Mouse (Mus musculus): ENCODE measurements at regions not wholly inside any gene's neighbourhood (a gene's known extent, or its start where the extent isn't known, plus 50 kb on each side); places are given as distances from the start of the nearest gene placed in this dataset.
A peak's percentile ranks its signal among the peaks of the same experiment; 100 is the strongest.

DNA sequence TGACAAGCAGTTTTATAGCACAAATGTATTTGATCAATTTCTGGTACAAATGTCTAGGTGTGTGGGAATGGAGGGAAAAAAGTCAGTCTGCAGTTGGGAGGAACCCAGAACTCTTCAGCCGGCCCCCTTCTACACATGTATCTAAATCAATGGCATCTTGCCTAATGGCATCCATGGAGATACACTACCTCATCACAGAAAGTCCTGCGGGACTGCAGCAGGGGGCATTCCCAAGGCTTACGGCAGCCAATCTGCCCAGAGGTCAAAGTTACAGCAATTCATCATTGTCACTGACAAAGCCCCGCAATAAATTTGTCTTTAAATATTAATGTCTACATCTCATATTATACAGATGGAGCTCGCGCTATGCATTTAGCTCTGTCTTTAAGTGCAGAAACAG lies 135.7 kb upstream of the Arhgap5 start:
- H3K27ac ChIP-seq (replicated peaks) = no peak overlapping the region
- 80% methylated on average over 6 of the region's 6 CpGs for WGBS
- H3K27me3 ChIP-seq = no peaks in the 10 kb centered on the region
- no peak overlapping the region for H3K4me2 ChIP-seq (replicated peaks)
- no peaks in the 10 kb centered on the region for H3K36me3 ChIP-seq
- no peak overlapping the region for H3K4me3 ChIP-seq
- H3K4me1 ChIP-seq = no peaks in the 10 kb centered on the region
- no peak for ATAC-seq (replicated peaks)
- no peak overlapping the region for H3K9ac ChIP-seq (replicated peaks)
- no peaks in the 10 kb centered on the region for H3K9me3 ChIP-seq

DNA sequence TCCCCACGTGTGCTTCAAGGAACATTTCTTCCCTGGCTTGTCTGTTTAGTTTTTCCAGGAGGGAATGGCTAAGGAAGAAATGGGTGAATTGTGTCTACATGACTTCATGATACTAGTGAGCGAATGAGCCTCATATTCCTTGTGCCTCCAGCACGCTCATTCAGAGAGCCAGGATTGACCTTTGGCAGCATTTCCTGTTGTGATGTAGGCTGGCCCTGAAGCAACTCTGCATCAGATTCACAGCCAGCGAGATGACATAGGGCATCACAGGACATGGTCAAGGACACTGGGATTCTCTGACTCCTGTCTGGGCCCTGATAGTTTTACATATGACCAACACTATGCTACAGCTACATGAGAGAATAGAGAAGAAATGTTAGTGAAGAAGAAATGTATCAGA lies 135.3 kb upstream of the Arhgap5 start:
- no peaks in the 10 kb centered on the region for H3K9me3 ChIP-seq
- ATAC-seq (replicated peaks) = no peak
- WGBS = 83% methylated on average over 4 of the region's 4 CpGs

DNA sequence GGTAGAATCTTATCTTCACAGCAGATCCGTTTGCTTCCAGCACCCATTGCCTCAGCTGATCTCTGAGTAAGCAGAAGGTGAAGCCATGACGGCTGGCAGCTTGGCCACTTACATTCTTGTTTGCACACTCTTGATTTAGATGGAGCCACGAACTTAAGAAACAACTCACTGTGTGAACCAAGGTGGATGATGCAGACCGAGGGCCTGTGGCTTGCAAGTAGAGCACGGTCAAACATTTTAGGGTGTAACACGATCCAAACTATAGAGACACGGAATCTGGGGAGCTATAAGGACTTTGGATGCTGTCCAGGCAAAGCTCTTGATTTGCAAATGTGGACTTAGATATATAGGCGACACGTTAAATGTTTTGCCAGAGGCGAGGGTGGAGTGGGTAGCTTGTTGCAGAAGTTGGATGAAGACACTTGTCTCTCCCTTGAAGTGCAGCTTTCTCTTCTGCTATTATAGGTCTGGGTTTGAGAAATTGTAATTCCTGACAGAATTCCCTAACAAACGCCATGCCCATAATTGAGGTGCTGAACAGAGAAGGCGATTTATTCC lies 133.5 kb upstream of the Arhgap5 start:
- Histone ChIP-seq H3K9me3 (no peaks in the 10 kb centered on the region), H3K27me3 (no peaks in the 10 kb centered on the region), H3K9ac (replicated peaks) (no peak overlapping the region), H3K36me3 (no peaks in the 10 kb centered on the region), H3K4me1 (no peaks in the 10 kb centered on the region; the same call in 1 of the 2 replicates), H3K4me2 (replicated peaks) (no peak overlapping the region), H3K4me3 (no peak overlapping the region), H3K27ac (replicated peaks) (no peak overlapping the region)
- 78% methylated on average over 12 of the region's 12 CpGs for WGBS
- no peak for ATAC-seq (replicated peaks)

More for the DNA sequence above, 135.3 kb upstream of the Arhgap5 start:
- Histone ChIP-seq H3K4me1 (no peaks in the 10 kb centered on the region), H3K27me3 (no peaks in the 10 kb centered on the region), H3K4me3 (no peak overlapping the region), H3K27ac (replicated peaks) (no peak overlapping the region), H3K4me2 (replicated peaks) (no peak overlapping the region), H3K36me3 (no peaks in the 10 kb centered on the region), H3K9ac (replicated peaks) (no peak overlapping the region)

DNA sequence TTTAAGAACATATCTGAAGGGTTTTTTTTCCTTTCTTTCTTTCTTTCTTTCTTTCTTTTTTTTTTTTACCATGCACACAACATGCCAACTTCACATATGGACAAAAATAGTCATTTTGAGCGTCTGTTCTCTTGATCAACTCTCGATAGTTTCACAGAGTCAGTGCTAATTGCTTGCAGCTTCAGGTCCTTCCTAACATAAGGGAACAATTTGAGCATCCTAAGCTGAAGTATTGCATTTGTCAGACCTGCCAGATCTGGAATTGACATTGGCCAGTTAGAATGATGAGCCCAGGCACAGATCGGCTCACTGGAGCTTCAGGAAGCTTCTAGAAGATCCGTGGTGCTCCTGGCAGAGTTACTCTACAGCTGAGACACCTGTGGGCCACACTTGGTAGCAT lies 128.7 kb upstream of the Arhgap5 start:
- Histone ChIP-seq H3K4me3 (no peak overlapping the region), H3K4me2 (replicated peaks) (no peak overlapping the region), H3K27ac (replicated peaks) (no peak overlapping the region), H3K36me3 (no peaks in the 10 kb centered on the region), H3K9ac (replicated peaks) (no peak overlapping the region), H3K9me3 (no peaks in the 10 kb centered on the region), H3K4me1 (no peaks in the 10 kb centered on the region; the same call in 1 of the 2 replicates), H3K27me3 (no peaks in the 10 kb centered on the region)
- WGBS = 81% methylated on average over 4 of the region's 4 CpGs
- no peak for ATAC-seq (replicated peaks)

DNA sequence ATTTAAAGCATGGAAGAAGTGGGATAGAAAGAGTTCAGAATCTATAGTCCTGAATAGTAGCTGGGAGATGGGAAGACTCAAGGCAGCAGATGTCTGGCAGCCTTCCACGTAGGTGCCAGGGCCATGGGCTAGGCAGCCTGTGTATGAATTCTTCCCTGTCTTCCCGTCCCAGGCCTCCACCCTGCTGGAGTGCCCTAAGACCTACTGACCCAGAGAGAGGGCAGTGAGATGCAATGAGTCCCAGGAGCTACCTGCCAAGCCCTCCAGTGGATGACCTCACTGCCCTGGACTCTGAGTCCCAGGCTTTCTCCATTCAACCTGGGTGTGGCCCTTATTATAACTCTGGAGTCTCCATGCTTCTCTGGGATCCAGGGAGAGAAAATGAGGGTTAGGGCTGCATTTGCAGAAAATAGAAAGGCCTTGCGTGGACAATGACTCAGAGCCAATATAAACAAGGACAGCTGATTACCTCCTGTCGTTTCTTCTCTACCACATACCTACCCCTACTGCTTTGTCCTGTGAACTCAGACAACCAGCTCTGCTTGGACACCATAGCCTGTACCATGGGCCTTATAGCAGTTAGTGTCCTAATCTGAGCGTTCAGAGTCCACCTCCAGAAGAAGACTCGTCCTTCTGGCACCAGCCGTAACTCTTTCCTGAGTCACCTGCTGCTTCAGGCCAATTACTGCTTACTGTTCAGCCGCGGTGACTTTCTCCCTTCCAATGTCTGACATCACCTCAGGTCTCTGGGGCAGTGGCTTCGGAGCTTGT lies 126.9 kb upstream of the Arhgap5 start:
- no peaks in the 10 kb centered on the region for H3K9me3 ChIP-seq

DNA sequence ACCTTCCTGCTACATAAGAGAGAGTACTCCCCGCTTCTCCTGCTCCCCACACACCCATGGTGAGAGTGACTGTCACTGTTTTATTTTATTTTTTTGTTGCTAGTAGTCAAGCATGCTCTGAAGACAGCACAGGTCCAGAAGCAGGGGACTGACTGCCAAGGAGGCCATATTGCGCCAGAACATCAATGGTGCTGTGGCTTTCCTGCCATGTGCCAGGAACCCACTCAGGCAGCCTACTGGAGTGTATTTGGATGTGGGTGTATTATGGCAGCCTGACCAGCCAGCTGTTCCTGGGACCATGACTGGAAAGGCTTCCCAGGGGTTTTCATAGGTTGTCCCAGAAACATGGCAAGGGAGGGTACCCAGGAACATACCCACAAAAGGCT lies 126.3 kb upstream of the Arhgap5 start:
- H3K27me3 ChIP-seq = no peaks in the 10 kb centered on the region
- H3K27ac ChIP-seq (replicated peaks) = no peak overlapping the region
- no peaks in the 10 kb centered on the region for H3K9me3 ChIP-seq
- 87% methylated on average over 2 of the region's 2 CpGs for WGBS
- no peaks in the 10 kb centered on the region for H3K36me3 ChIP-seq
- H3K4me3 ChIP-seq = no peak overlapping the region
- H3K9ac ChIP-seq (replicated peaks) = no peak overlapping the region
- ATAC-seq (replicated peaks) = no peak
- H3K4me2 ChIP-seq (replicated peaks) = no peak overlapping the region
- H3K4me1 ChIP-seq = peaks cover 13% of the 10 kb centered on the region

More for the DNA sequence above, 126.9 kb upstream of the Arhgap5 start:
- H3K4me3 ChIP-seq = no peak overlapping the region
- no peak for ATAC-seq (replicated peaks)
- no peak overlapping the region for H3K27ac ChIP-seq (replicated peaks)
- no peak overlapping the region for H3K9ac ChIP-seq (replicated peaks)
- H3K4me1 ChIP-seq = peaks cover 8% of the 10 kb centered on the region
- H3K27me3 ChIP-seq = no peaks in the 10 kb centered on the region
- 84% methylated on average over 10 of the region's 10 CpGs for WGBS
- H3K4me2 ChIP-seq (replicated peaks) = no peak overlapping the region
- H3K36me3 ChIP-seq = no peaks in the 10 kb centered on the region

DNA sequence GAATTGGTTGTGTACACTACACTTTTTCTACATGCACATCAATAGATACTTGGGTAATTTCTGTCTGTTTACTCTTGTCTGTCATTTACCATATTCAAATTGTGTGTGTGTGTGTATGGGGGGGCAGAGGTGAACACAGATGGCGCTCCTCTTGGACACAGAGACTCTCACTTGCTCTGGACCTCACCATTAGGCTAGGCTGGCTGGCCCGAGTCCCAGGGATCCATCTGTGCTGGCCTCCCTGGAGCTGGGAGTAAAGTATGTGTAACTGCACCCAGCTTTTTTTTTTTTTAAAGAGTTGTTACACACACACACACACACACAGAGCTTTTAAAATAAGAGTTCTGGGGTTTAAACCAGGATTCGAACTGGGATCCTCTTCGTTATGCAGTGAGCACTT lies 124.5 kb upstream of the Arhgap5 start:
- no peaks in the 10 kb centered on the region for H3K36me3 ChIP-seq
- no peak overlapping the region for H3K4me3 ChIP-seq
- no peaks in the 10 kb centered on the region for H3K27me3 ChIP-seq
- H3K27ac ChIP-seq (replicated peaks) = no peak overlapping the region
- WGBS = 74% methylated on average over 4 of the region's 4 CpGs
- H3K4me1 ChIP-seq = peaks cover 17% of the 10 kb centered on the region
- no peak for ATAC-seq (replicated peaks)
- H3K9me3 ChIP-seq = no peaks in the 10 kb centered on the region
- no peak overlapping the region for H3K9ac ChIP-seq (replicated peaks)
- H3K4me2 ChIP-seq (replicated peaks) = no peak overlapping the region

DNA sequence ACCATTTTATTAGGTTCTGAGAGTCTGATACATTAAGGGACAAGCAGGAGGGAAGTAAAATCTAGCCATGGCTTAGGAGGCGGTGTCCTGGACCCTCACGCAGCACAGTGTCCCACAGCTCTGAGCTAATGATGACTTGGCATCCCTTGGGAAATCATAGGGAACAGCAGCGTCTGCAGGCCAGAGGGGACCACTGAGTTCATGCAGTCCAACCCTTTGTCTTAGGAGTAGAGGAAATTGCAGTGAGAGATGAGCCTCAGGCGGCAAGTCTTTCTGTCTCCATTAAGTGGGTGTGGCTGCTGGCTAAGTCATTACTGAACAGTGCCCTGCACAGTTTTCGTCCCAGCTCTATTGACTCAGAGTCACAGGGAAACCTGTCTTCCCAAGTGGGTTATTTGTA lies 123.8 kb upstream of the Arhgap5 start:
- Histone ChIP-seq H3K36me3 (no peaks in the 10 kb centered on the region), H3K4me3 (no peak overlapping the region), H3K27me3 (no peaks in the 10 kb centered on the region), H3K27ac (replicated peaks) (no peak overlapping the region), H3K9me3 (no peaks in the 10 kb centered on the region), H3K4me2 (replicated peaks) (no peak overlapping the region), H3K9ac (replicated peaks) (no peak overlapping the region), H3K4me1 (peaks cover 17% of the 10 kb centered on the region)
- WGBS = 59% methylated on average over 5 of the region's 5 CpGs
- ATAC-seq (replicated peaks) = no peak

DNA sequence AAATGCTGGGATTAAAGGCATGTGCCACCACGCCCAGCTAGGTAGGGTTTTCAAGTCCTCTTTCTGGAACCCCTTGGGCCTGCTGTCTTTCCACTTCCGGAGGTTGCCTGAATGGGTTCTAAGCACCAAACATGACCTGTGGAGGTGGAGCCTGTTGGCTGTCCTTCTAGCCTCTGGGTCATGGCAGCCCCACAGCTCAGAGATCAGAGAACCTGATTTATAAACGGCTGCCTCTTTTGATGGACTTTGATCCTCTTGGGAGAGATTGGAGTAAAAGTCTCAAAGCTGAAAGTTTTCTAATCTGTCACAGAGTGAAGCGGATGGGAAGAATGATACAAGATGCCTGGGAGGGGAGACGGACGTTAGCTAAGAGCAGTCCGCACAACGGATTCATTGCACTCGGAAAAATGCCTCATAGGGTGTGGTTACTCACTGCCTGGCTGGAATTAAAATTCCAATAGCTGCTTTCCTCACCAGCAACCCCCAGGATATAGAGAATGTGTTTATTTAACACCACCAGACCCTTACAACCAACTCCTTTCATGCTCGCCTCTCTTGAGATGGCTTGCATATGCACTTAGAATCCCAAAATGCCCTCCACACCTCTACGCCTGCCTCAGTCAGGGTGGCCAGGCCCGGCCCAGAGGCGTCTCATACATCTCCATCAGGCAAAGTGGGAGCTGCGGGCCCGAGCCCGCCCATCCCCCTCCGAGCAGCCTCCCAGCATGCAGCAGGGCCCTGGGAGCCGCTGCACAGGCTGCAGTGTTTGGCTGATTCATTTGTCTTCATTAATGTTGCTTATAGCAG lies 122.4 kb upstream of the Arhgap5 start:
- WGBS = 47% methylated on average over 18 of the region's 18 CpGs
- ATAC-seq (replicated peaks) = peak; percentile 84
- no peak overlapping the region for H3K27ac ChIP-seq (replicated peaks)
- H3K9me3 ChIP-seq = no peaks in the 10 kb centered on the region
- no peaks in the 10 kb centered on the region for H3K36me3 ChIP-seq
- H3K4me1 ChIP-seq = peaks cover 17% of the 10 kb centered on the region
- H3K27me3 ChIP-seq = no peaks in the 10 kb centered on the region
- no peak overlapping the region for H3K4me2 ChIP-seq (replicated peaks)
- no peak overlapping the region for H3K9ac ChIP-seq (replicated peaks)
- no peak overlapping the region for H3K4me3 ChIP-seq

DNA sequence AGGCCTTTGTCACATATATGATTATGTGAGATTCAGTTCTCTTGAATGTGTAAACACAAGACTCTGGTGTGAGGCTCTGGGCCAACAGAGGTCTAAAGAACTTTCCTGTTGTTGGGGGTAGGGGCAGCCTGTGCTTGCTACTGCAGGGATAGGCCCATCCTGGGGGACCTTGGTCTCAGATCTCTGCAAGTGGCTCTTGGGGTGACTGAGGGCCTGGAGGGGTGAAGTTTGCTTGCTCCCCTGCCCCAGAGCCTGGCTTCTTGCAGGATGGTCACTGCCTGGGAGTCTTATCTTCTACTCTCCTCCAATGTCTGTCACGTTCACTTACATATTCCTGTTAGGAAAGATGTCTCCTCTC lies 121.8 kb upstream of the Arhgap5 start:
- Histone ChIP-seq H3K9ac (replicated peaks) (no peak overlapping the region), H3K4me1 (peaks cover 17% of the 10 kb centered on the region), H3K4me3 (no peak overlapping the region), H3K36me3 (no peaks in the 10 kb centered on the region), H3K9me3 (no peaks in the 10 kb centered on the region), H3K4me2 (replicated peaks) (no peak overlapping the region), H3K27me3 (no peaks in the 10 kb centered on the region), H3K27ac (replicated peaks) (no peak overlapping the region)
- WGBS = 86% methylated on average over 1 of the region's 1 CpGs
- peak; percentile 23 for ATAC-seq (replicated peaks)

DNA sequence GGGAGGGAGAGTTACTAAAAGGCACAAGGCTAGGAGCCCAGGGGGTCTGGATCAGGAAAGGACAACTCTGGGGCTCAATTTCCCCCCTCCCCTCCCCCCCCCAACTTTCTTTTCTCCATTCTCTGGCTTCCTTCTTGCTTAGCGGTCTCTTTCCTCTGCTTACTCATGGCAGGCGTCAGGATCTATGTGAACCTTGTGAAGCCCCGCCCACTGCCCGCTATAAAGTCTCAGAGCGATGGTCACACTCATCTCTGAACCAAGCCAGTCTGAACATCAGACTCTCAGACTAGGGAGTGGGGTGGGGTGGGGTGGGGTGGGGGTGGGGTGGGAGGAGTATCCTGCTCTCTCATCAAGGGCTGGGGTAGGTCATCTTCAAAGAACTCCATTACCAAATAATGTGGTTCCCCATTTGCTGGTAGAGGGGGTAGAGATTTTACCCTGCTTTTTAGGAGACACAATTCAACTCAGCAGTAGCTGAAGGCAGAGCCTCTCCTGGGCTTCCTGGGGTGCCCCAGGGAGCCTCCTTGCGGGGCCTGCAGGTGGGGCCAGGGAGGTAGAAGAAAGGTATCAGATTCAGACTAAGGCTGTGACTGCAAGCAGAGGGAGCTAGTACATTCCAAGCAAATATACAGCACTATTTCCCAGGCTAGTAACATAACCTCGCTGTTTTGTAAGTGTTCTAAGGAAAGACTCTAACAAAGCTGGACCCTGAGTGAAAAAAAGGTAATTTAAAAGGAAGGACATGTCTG lies 120.8 kb upstream of the Arhgap5 start:
- Histone ChIP-seq H3K4me1 (peaks cover 17% of the 10 kb centered on the region), H3K9me3 (no peaks in the 10 kb centered on the region), H3K9ac (replicated peaks) (no peak overlapping the region), H3K36me3 (no peaks in the 10 kb centered on the region), H3K4me2 (replicated peaks) (no peak overlapping the region), H3K4me3 (no peak overlapping the region), H3K27ac (replicated peaks) (no peak overlapping the region), H3K27me3 (no peaks in the 10 kb centered on the region)
- no peak for ATAC-seq (replicated peaks)
- whole genome bisulfite sequencing = 9% methylated on average over 7 of the region's 7 CpGs

DNA sequence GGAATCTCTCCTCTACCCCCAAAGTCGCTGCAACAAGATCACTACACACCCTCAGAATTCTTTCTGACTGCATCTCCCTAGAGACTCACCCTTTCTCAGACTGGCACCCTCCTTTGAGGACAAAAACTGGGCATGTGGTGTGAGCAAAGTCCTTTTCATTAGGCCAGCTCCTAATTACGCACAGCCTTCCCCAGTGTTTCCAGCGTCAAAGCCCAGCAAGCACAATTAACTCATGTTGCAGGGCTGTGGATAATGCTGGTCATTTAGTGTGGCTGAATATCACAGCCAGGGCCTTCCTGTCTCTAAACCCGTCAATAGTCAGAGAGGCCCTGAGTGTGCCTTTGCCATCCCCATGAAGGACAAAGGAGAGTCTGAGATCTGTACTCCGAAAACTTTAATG lies 114.2 kb upstream of the Arhgap5 start:
- no peak overlapping the region for H3K9ac ChIP-seq (replicated peaks)
- H3K4me1 ChIP-seq = peaks cover 19% of the 10 kb centered on the region
- peak; percentile 82 for ATAC-seq (replicated peaks)
- no peaks in the 10 kb centered on the region for H3K9me3 ChIP-seq
- no peak overlapping the region for H3K4me2 ChIP-seq (replicated peaks)
- no peaks in the 10 kb centered on the region for H3K36me3 ChIP-seq
- no peak overlapping the region for H3K4me3 ChIP-seq
- no peaks in the 10 kb centered on the region for H3K27me3 ChIP-seq
- peak overlapping the region; percentile 68 for H3K27ac ChIP-seq (replicated peaks)
- WGBS = 7% methylated on average over 5 of the region's 5 CpGs

All from forebrain, embryonic 15.5 days (tissue).